Mouse (Mus musculus): Measurements from ENCODE around the gene Ms4a2.

The Ms4a2 gene

DNA sequence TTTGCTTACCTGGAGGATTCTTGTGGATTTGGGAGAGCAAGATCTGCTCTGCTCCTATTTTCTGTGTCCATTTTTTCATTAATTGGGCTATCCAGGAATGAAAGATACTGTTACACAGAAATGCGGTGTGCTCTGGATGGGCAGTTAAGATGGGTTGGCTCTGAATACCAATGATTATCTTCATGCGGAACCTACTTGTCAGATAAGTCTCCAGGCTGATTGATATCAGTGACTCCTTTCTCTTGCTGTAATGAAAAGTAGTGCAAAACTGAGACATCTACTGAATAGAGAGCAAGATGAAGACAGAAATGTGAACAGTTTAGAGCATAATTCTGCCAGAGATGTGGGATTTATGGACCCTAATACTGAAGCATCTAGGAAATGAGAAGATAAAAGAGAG lies at the start of gene Ms4a2:
Gene Ms4a2, minus strand, starts transcription at position 169 of the 400 bp plus-strand sequence.
- DNase-seq (ENCODE audit: low spot score), result no peak

DNA sequence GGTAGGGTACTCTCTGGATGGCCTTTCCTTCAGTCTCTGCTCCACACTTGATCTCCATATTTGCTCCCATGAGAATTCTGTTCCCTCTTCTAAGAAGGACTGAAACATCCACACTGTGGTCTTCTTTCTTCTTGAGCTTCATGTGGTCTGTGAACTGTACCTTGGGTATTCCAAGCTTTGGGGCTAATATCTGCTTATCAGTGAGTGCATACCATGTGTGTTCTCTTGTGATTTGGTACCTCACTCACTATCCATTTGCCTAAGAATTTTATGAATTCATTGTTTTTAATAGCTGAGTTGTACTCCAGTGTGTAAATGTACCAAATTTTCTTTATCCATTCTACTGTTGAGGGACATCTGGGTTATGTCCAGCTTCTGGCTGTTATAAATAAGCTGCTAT lies 38.0 kb upstream of the Ms4a2 start:
- no peak for DNase-seq (ENCODE audit: low spot score)

DNA sequence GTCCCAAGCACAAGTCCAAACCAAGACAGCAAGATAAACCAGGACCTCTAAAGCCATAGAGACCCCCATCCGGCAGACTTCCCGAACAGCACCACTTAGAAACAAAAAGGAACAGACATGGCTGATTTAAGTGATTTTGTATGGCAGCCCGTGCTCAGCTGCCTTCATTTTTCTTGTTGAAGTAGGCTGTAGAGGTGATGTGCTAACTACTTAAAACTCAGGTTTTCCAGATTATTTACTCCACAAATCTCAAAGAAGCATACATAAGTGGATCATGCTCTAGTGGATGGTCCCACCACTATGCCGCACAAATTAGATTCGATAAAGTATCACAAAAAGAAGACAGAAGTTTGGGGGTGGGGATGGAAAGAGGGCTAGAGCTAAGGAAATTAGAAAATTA lies 36.9 kb upstream of the Ms4a2 start, which contains the start of gene Oosp2:
Gene Oosp2, minus strand, starts transcription at position 101 of the 400 bp plus-strand sequence.
- DNase-seq (ENCODE audit: low spot score), result no peak

DNA sequence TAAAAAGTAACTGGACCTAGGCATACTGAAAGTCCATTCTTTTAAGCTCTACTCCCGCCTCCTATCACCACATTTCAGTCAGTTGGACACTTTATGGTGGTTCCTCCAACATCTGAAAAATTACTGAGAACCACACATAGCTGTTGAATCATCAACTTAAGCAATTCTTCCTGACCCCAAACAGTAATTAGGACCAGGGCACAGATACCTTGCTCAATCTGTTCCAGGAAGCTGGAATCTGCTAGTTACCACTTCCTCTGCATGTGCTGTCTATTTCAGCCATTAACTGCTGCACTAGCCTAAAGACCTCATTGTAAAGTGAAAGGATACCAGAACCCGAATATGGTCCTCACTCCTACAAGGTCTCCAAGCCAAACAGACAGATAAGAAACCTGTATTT lies 35.6 kb upstream of the Ms4a2 start:
- no peak for DNase-seq (ENCODE audit: low spot score)

DNA sequence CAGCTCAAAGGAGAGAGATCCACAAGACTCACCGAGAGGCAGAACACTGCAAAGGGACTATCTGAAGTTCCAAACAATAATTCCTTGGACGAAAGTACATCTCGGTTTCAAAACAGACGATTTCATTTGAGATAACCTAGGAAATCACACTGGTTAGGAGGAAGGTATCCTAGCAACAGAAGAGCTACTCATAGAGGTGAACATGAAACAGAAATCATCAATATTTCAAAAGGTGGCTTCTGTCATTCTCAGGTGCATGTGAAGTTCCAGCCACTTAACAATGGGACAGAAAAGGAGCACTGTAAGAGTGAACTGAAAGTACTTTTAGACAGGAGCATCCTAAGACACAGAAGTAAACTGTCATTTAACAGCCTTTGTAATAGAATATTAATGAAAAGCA lies 26.0 kb upstream of the Ms4a2 start:
- DNase-seq (ENCODE audit: low spot score), result no peak

DNA sequence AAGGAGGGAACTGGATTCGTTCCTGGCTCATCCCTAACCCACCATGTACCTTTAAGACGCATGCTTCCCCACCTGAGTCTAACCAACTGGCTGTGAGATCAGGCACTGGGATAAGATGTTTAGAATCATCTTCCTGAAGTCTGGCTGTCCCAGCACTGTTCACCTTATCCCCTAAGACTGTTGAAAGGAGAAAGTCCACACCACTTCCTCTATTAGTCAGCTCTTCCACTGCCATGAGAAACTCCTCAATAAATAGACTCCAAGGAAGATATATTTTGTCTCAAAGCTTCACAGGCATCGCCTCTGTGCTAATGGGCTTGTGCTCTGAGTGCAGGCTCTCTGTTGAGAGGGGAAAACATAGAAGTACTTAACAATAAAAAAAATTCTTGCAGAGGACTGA lies 22.6 kb upstream of the Ms4a2 start:
- no peak for DNase-seq (ENCODE audit: low spot score)

DNA sequence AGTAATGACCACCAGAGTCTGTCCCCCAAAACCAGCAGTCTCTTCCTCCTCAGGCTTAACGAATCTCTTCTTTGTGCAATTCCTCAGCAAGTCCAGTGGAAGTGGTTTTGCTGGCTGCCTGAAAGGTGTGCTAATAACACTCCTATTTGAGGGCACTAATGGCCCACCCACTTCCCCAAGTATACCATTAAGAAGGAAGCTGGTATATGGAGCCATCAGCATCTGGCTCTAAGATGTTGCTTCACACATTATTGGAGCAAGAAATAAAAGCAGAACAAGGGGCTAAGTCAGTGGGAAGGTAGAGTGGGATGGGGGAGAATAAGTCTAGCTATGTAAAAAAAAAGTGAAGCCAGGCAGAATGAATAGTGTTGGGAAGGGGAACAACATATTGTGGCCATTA lies 17.2 kb upstream of the Ms4a2 start, which contains the start of gene Ms4a3:
Gene Ms4a3, minus strand, starts transcription at position 120 of the 400 bp plus-strand sequence.
- DNase-seq (ENCODE audit: low spot score), result no peak

DNA sequence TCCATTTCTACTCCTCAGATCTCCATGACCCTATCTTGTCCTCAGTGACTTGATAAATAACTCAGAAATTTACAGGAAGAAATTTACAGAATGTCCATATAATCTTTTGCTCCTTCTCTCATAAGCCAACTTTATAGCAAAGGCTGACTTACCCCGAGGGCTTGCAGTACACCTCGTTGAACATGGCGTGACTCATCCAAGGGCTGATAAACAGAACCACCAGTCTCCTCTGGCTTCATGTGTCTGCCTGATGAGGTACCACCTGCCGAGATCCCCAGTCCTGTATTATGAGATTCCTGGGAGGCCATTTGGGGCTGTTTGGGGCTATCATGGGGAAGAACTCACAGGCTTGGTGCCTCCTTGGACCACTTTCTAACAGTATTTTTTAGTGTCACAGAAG lies 15.5 kb upstream of the Ms4a2 start:
- no peak for DNase-seq (ENCODE audit: low spot score)

DNA sequence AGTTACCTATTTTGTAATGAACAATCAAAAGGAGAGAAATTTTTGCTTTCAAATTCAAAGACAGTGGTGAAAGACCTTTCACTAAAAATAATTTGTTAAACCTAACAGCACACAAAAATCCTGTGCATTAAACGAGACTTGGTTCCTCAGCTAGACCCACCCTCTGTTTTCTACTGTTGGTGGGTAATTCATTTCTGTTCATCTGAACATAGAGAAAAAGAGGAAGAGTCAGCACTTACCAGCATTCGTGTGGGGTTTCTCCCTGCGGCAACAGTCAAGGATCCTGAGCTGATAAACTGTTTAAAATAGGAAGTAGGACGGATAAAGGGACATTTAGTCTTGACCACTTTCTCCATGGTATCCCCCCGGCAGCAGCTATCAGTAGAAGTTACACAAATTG lies 12.1 kb upstream of the Ms4a2 start:
- DNase-seq (ENCODE audit: low spot score), result no peak

DNA sequence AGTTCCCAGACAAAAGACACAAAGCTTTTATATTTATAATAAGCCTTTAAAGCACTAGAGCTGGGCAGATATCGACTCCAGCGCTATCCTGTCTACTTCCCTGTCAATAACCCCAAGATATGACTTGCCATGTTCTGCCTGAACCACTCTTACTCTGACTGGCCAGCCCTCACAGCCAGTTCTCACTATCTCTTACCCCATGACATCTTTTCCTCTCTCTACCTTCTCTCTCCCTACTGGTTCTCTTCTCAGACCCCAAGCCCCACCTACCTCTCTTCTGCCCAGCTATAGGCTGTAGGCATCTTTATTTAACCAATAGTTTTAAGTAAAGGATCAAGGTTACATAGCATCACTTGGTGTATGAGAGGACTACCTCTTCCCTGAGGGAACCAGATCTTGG lies 10.8 kb upstream of the Ms4a2 start:
- no peak for DNase-seq (ENCODE audit: low spot score)

DNA sequence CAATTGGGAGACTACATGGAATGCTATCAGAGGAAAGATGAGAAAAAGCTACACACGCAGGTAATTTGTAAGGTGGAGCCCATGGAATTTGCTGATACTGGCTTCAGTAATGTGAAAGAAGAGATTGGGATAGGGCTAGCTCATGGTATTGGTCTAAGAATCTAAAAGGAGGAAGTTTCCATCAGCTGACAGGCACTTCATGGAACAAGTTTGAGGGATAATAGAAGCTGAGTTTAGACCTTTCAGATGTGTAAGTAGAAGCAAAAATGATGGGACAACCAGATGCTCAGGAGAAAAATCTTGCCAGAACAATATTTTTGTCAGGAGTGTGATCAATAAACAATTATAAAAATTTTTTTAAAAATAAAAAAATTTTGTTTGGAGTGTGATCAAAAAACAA lies 10.2 kb upstream of the Ms4a2 start:
- DNase-seq (ENCODE audit: low spot score), result no peak

DNA sequence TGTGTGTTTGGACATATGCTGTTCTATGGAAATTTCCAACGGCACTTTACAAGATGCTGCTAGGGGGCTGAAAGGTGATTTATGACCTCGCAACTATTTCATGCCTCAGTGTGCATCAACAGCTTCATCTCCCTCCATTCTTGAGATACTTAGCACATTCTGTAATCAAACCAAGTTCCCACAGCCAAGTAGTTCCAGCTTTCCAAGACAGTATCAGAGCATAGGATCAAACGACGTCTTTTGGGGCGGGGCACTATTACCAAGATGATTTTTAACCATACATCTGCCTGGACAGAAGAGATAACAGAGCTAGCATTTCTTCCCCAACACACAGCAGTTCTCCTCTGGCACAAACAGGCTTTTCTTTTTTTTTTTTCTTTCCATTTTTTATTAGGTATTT lies 1.7 kb upstream of the Ms4a2 start:
- no peak for DNase-seq (ENCODE audit: low spot score)

DNA sequence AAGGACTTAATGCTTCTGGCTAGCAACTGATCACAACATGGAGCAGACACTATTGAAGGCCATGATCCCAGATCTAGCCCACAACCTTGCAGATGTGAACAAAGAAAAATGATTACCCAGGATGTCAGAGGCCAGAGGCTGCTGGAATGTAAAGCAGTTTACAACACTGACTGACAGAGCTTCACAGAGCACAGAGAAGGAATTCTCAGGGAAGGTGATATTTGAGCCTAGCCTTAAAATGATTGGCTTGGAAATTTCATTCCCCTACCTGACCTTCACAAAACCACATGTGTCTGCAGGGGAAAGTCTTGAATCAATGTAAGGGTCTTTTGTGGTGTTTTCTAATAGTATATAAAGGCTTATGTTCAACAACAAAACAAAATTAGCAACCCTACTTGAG lies 1.3 kb upstream of the Ms4a2 start:
- DNase-seq (ENCODE audit: low spot score), result no peak

DNA sequence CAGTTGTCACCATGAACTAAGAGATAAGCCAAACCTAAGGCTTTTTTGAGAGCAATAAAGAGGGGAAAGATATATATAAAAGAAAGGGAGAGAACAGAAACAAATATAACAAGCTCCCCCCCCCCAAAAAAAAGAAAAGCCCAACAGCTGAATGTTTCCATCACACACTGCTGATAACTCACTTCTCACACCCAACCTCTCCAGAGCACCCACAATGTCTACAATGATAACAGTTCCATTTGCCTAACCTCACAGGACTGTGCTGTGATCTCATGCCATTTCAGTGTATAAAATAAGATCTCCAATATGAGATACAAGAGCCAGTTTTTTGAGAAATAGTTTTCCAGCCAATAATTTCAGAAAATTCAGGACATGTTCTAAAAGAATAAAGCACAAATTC lies 5.5 kb downstream of the Ms4a2 start:
- DNase-seq (ENCODE audit: low spot score), result no peak

DNA sequence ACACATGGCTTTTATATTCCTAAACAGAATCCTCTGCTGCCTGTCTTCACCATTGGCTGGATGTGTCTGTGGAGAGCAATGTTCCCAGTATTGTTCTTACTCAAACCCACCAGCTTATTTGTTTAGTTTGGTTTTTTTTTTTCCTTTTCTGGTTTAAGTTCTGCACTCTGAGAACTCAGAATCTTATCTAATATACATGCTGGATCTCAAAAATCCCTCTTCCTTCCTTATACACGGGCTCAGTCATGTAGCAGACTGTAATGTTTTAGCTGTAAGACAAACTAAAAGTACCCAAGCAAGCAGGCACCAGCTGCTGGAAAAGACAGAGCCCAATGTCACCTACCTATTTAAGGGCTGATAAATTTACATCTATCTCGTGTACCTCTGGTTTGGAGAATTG lies 8.7 kb downstream of the Ms4a2 start:
- no peak for DNase-seq (ENCODE audit: low spot score)

DNA sequence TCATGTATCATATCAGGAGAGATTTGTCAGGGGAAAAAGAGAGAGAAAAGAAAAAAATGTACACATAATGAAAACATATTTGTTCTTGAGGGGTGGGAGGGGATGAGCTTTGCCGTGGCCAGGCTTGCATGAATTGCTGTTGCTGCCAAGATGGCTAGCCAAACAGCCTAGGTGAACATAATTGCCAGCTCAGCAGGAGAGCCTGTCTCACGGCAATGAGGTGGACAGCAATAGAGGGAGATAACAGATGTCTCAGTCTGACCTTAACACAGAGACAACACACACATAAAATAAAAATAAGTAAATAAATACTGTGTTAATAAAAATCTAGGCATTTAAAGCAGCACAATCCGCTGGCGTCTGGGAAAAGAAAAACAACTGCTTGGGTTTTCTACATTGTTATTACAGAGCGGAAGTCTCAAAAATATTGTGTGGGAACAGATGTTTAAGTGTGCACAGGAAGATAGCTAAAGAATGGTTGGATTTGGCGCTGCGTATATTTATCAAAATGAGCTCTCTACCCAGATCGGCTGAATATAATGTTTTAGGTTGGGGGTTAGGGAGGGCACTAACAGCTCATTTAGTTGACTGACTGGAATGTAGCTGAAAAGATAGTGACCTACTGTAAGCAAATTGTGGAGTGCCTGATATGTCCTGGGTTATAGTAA lies 9.6 kb downstream of the Ms4a2 start:
- DNase-seq (ENCODE audit: low spot score), result no peak

DNA sequence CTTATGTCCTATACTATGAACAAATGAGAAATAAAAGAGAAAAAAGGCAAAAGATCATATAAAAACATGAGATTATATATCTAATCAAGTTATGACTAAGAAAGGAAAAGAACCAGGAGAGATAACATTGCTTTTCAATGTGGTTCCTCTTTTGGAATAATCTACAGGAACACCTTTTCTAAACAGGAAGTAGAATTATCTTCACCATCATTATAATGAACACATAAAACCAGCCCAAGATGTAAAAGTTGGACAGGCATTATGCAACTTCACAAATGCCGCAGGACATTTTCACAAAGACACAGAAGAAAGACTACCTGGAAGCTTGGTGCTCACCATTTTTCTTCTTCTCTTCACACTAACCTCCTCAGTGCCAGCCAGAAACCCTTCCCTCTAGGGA lies 10.4 kb downstream of the Ms4a2 start:
- no peak for DNase-seq (ENCODE audit: low spot score)

DNA sequence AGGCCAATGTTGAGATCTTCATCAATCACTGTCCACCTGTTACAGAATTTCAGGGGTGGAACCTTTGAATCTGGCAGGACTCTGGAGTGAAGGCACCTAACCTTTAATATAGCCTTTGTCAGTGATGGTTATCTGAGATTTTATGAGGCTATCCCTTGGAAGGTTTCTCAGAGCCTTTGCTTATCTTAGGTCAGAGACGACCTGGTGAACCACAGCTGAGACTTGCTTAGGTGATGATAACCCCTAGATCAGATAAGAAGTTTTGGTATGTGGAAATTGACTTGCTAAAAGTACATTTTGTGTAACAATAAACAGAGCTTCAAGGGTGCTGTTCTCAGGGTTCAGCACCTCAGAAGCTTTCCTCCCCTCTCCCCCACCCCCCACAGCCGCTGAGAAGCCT lies 11.2 kb downstream of the Ms4a2 start:
- no peak for DNase-seq (ENCODE audit: low spot score)

DNA sequence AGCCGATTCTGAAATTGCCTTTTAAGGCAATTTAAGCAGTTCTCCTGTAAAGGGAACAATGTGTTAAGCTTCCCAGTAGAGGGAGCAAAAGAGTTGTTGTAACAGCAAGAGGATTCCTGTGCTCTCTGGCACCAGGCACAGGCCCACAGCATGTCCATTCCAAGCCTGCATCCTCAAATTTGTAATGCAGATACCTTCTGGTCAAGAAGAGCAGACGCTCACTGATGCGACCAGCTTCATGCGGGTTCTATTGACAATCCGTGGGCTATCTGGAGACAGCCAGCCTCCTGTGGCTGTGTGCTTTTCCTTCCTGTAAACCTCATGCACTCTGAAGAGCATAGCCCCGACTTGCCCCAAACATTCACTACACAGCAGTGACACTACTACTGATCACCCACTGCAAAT lies 12.0 kb downstream of the Ms4a2 start:
- no peak for DNase-seq (ENCODE audit: low spot score)

DNA sequence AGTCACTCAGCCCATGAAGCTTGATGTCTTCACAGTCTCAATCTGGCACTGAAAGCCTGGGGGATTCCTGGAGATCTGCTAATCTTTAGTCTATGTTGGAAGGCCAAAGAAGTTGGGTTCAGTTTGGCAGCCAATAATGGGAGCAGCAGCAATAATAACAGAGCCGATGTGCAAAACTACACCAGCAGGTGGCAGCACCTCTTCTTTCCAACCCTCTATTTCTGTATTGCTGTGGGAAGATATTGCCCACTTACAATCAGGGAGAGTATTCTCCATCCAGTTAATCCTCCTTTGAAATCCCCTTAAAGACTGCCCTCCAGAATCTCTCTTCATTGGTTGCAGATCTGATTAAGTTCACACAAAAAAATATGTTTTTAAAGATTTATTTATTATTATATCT lies 15.3 kb downstream of the Ms4a2 start:
- DNase-seq (ENCODE audit: low spot score), result peak; percentile 72

DNA sequence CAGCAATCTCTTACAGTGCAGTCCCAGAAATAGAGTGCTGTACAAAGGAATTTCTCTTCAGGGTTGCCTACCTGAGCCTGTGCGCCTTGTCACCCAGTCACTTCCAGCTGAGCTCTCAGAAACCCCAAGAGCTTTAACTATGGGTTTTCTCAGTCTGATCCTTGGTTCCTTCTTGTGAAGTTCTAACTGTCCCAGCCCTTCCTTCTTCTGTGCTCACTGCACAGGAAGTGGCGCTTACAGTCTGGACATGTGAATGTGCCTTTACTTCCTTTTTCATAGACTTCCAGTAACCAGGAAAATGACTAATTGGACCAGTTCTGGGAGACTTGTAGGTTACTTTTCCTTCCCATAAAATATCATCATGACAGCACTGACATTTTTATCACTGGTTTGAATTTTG lies 18.9 kb downstream of the Ms4a2 start, which contains the start of gene Ms4a6d:
Gene Ms4a6d, minus strand, starts transcription at position 247 of the 400 bp plus-strand sequence.
- no peak for DNase-seq (ENCODE audit: low spot score)

DNA sequence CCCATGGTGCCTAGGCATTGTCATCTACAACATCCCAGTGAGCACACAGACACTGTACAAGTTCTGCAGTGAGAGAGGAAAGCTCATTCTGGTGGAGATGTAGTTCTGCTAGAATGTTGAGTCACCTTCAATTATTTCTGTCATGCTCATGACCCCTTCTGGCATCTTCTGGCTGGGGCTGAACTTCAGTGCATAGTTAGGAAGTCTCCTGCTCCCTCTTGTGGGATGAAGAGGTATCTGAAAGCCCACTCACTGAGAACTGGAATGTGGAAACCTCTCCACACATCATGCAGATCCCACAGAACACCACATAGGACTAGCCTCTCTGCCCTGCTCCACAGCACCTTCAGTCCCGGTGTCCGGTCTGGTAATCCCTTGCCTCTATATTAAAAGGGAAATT lies 21.5 kb downstream of the Ms4a2 start:
- DNase-seq (ENCODE audit: low spot score), result no peak

DNA sequence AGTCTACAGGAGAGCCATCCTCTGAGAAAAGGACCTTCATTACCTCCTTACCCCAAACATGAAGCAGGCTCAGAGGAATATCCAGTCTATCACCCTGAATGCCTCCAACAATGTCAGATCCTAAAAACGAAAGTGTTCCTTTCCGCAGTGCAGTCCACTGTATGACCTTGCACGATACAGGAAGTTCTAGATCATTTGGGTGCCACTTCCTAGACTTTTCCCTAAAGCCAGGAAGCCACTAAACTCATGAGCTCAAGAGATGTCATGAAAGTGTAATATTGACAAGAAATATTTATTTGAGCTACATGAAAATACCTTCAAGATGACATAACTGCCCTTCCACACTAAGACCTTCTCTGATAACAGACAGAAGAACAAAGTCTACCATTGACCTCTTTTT lies 22.2 kb downstream of the Ms4a2 start:
- DNase-seq (ENCODE audit: low spot score), result no peak

DNA sequence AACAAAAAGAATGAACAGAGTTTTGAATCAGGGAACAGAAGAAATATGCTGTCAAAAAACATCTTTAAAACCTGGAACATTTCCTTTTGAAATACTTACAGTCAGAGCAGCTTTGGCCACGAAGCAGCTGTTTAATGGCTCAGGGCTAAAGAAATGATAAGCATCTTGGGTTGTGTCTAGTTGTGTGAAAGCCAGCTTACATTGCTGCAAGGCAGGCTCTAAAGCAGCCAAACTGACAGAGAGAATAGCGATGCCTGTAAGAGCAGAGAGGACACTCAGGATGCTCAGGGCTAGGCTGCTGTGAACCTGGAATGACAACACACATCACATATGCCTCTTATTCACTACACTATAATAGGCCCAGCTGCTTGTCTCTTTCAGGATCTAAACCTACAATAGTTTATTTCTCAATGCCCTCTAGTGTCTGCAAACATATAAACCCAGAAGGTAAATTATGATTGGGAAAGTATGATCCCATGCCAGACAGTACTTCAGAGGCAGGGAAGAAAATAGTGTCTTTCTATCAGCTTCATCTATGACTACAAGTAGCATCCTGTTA lies 33.5 kb downstream of the Ms4a2 start:
- no peak for DNase-seq (ENCODE audit: low spot score)

All from testis, postnatal 10 days (tissue).